Mouse (Mus musculus) MEL (cell line): ENCODE results near the gene Daam1. TPM values are rescaled to one million over a fixed set of nuclear protein-coding genes. Genes with fewer than 3 reads are reported as not detected.

Experiments
- DNase-seq: peaks from one replicate; pipeline ENCODE4 v3.0.0; 2011; ENCODE audit warnings: low read depth, low spot score
- H3K27ac ChIP-seq: 2 replicates; pipeline ENCODE4 v1.5.1; 2012; ENCODE audit warnings: low read depth, mild to moderate bottlenecking, control low read depth, low read length, moderate library complexity; ENCODE audit not compliant: control insufficient read depth
- H3K27me3 ChIP-seq, 2 experiments: fragments of 150-350 bp in 1 of 2; sonication (generic) in 1 of 2; 2 replicates each; pipeline ENCODE4 v1.6.1; 2012; ENCODE audit warnings: low read length in 2 of 2, mild to moderate bottlenecking in 2 of 2, improper control_type of control experiment in 1 of 2, moderate library complexity in 1 of 2; ENCODE audit not compliant: insufficient read depth in 2 of 2, control insufficient read depth in 1 of 2
- H3K36me3 ChIP-seq, 2 experiments: 2 replicates each; pipeline ENCODE4 v1.6.1; 2012 to 2014; ENCODE audit warnings: low read length in 2 of 2, improper control_type of control experiment in 1 of 2, inconsistent platforms in 1 of 2, mild to moderate bottlenecking in 1 of 2; ENCODE audit not compliant: insufficient read depth in 2 of 2, control insufficient read depth in 1 of 2
- H3K4me1 ChIP-seq, 2 experiments: fragments of 150-350 bp in 1 of 2; sonication (generic) in 1 of 2; 2 replicates each; pipeline ENCODE4 v1.6.1; 2012; ENCODE audit warnings: low read length in 2 of 2, improper control_type of control experiment in 1 of 2, mild to moderate bottlenecking in 1 of 2; ENCODE audit not compliant: insufficient read depth in 2 of 2, control insufficient read depth in 1 of 2
- H3K4me3 ChIP-seq, 2 experiments: fragments of 150-350 bp in 1 of 2; sonication (generic) in 1 of 2; 2 replicates each; pipeline ENCODE4 v1.5.1; 2012; ENCODE audit warnings: low read depth in 2 of 2, low read length in 2 of 2, mild to moderate bottlenecking in 2 of 2, moderate library complexity in 2 of 2, control low read depth in 1 of 2, improper control_type of control experiment in 1 of 2; ENCODE audit not compliant: control insufficient read depth in 1 of 2, insufficient read depth in 1 of 2
- H3K79me2 ChIP-seq: 2 replicates; pipeline ENCODE4 v1.6.1; 2012; ENCODE audit warnings: mild to moderate bottlenecking, low read length, moderate library complexity; ENCODE audit not compliant: control insufficient read depth, poor library complexity, insufficient read depth
- H3K9ac ChIP-seq: 2 replicates; pipeline ENCODE4 v1.6.1; 2012; ENCODE audit warnings: low read depth, mild to moderate bottlenecking, control low read depth, low read length, moderate library complexity; ENCODE audit not compliant: control insufficient read depth, poor library complexity, severe bottlenecking
- H3K9me3 ChIP-seq: fragments of 150-350 bp; sonication (generic); replicated peaks from 2 replicates; pipeline ENCODE4 v1.6.1; 2012; ENCODE audit warnings: mild to moderate bottlenecking, low read length, improper control_type of control experiment, moderate library complexity; ENCODE audit not compliant: insufficient read depth
- CHD1 ChIP-seq: IDR thresholded peaks from 2 replicates; pipeline ENCODE4 v1.6.1; 2012; ENCODE audit warnings: low read depth, mild to moderate bottlenecking, inconsistent platforms, low read length, improper control_type of control experiment
- CTCF ChIP-seq, 3 experiments: IDR thresholded peaks in 2 of 3; conservative IDR thresholded peaks in 1 of 3; 2 replicates each; pipeline ENCODE4 v1.5.1; 2011 to 2012; ENCODE audit warnings: low read length in 3 of 3, low read depth in 2 of 3, mild to moderate bottlenecking in 2 of 3, improper control_type of control experiment in 1 of 3, inconsistent platforms in 1 of 3, mixed read lengths in 1 of 3, moderate library complexity in 1 of 3; ENCODE audit not compliant: control insufficient read depth in 1 of 3, insufficient read depth in 1 of 3, poor library complexity in 1 of 3, severe bottlenecking in 1 of 3
- E2F4 ChIP-seq: IDR thresholded peaks from 2 replicates; pipeline ENCODE4 v1.6.1; 2011; ENCODE audit warnings: low read depth, low read length, improper control_type of control experiment, borderline replicate concordance
- ETS1 ChIP-seq: IDR thresholded peaks from 2 replicates; pipeline ENCODE4 v1.6.1; 2012; ENCODE audit warnings: low read depth, mild to moderate bottlenecking, inconsistent platforms, low read length, improper control_type of control experiment, moderate library complexity
- GATA1 ChIP-seq: IDR thresholded peaks from 2 replicates; pipeline ENCODE4 v1.6.1; 2011; ENCODE audit warnings: low read depth, low read length, improper control_type of control experiment
- HCFC1 ChIP-seq: IDR thresholded peaks from 2 replicates; pipeline ENCODE4 v1.6.1; 2012; ENCODE audit warnings: low read depth, mild to moderate bottlenecking, inconsistent platforms, low read length, improper control_type of control experiment, moderate library complexity
- MAX ChIP-seq: IDR thresholded peaks from 2 replicates; pipeline ENCODE4 v1.6.1; 2011; ENCODE audit warnings: low read length, improper control_type of control experiment
- MAZ ChIP-seq: IDR thresholded peaks from 2 replicates; pipeline ENCODE4 v1.6.1; 2012; ENCODE audit warnings: low read depth, mild to moderate bottlenecking, inconsistent platforms, low read length, improper control_type of control experiment
- MEF2A ChIP-seq: IDR thresholded peaks from 2 replicates; pipeline ENCODE4 v1.6.1; 2014; ENCODE audit warnings: low read depth, mild to moderate bottlenecking, inconsistent platforms, low read length, improper control_type of control experiment; ENCODE audit not compliant: poor library complexity, insufficient replicate concordance, severe bottlenecking; ENCODE audit errors: extremely low read depth
- MXI1 ChIP-seq: IDR thresholded peaks from 2 replicates; pipeline ENCODE4 v1.6.1; 2011; ENCODE audit warnings: mild to moderate bottlenecking, low read depth, low read length, improper control_type of control experiment
- MYB ChIP-seq: IDR thresholded peaks from 2 replicates; pipeline ENCODE4 v1.6.1; 2011; ENCODE audit warnings: mild to moderate bottlenecking, low read depth, low read length, improper control_type of control experiment
- NELFE ChIP-seq: IDR thresholded peaks from 2 replicates; pipeline ENCODE4 v1.6.1; 2011; ENCODE audit warnings: low read depth, low read length, improper control_type of control experiment
- NRF1 ChIP-seq: IDR thresholded peaks from 2 replicates; pipeline ENCODE4 v1.6.1; 2014; ENCODE audit warnings: low read depth, mild to moderate bottlenecking, inconsistent platforms, low read length, improper control_type of control experiment, moderate library complexity; ENCODE audit not compliant: poor library complexity, insufficient read depth, severe bottlenecking
- POLR2AphosphoS2 ChIP-seq: IDR thresholded peaks from 2 replicates; pipeline ENCODE4 v1.6.1; 2011; ENCODE audit warnings: low read length, improper control_type of control experiment
- POLR2AphosphoS5 ChIP-seq: IDR thresholded peaks from 2 replicates; pipeline ENCODE4 v1.6.1; 2012; ENCODE audit warnings: low read depth, borderline replicate concordance, mild to moderate bottlenecking, inconsistent platforms, low read length, moderate library complexity, mixed read lengths
- SIN3A ChIP-seq: IDR thresholded peaks from 2 replicates; pipeline ENCODE4 v1.6.1; 2012; ENCODE audit warnings: low read length, improper control_type of control experiment, inconsistent platforms
- USF1 ChIP-seq: IDR thresholded peaks from 2 replicates; pipeline ENCODE4 v1.6.1; 2014; ENCODE audit warnings: low read depth, mild to moderate bottlenecking, inconsistent platforms, low read length, improper control_type of control experiment, moderate library complexity
- USF2 ChIP-seq, 2 experiments: IDR thresholded peaks; 2 replicates each; pipeline ENCODE4 v1.6.1; 2011 to 2012; ENCODE audit warnings: improper control_type of control experiment in 2 of 2, low read length in 2 of 2, borderline replicate concordance in 1 of 2, inconsistent platforms in 1 of 2, low read depth in 1 of 2, mild to moderate bottlenecking in 1 of 2; ENCODE audit not compliant: insufficient read depth in 1 of 2
- ZC3H11A ChIP-seq: IDR thresholded peaks from 2 replicates; pipeline ENCODE4 v1.6.1; 2012; ENCODE audit warnings: low read depth, mild to moderate bottlenecking, inconsistent platforms, low read length, improper control_type of control experiment
- ZKSCAN1 ChIP-seq: IDR thresholded peaks from 2 replicates; pipeline ENCODE4 v1.6.1; 2012; ENCODE audit warnings: low read depth, mild to moderate bottlenecking, inconsistent platforms, low read length, improper control_type of control experiment, moderate library complexity
- polyA plus RNA-seq, 2 experiments: library from polyadenylated mRNA; stranded (reverse) in 1 of 2; unstranded in 1 of 2; fragments of >175 nt in 1 of 2; fragments of >200 nt in 1 of 2; gene quantifications; 2 replicates each; pipeline versions ENCODE4 v1.2.1 to v1.2.4; 2012; ENCODE audit warnings: low replicate concordance in 2 of 2, low read depth in 1 of 2; ENCODE audit not compliant: insufficient read length in 2 of 2, insufficient read depth in 1 of 2, missing spikeins in 1 of 2
- total RNA-seq: library from RNA; depleted of rRNA; stranded (reverse); fragments of 300-350 nt; gene quantifications from 2 replicates; pipeline ENCODE4 v1.2.3, GENCODE M21; 2012

Daam1 gene
- total and polyA plus RNA-seq, 3 experiments, result 9.2 to 12.0 TPM; not detected in 1

GRCm38 (mm10) chr12:71875761-71876489 is 45.0 kb downstream of the Daam1 start:
- Histone ChIP-seq H3K27ac (no peak overlapping the region), H3K79me2 (no peaks in the 10 kb centered on the region), H3K4me1 (peaks cover 0 to 4% of the 10 kb centered on the region in 2 experiments; a peak in 1 of 4 replicates), H3K4me3 (no peak overlapping the region), H3K36me3 (peaks cover 0 to 7% of the 10 kb centered on the region in 2 experiments; a peak in 3 of 4 replicates), H3K9ac (no peak overlapping the region), H3K9me3 (no peaks in the 10 kb centered on the region), H3K27me3 (no peaks in the 10 kb centered on the region)
- no peak for DNase-seq
- TF ChIP-seq HCFC1, result no peak
- no peak for TF ChIP-seq NELFE
- TF ChIP-seq POLR2AphosphoS5, result no peak
- no peak for TF ChIP-seq USF1
- no peak for TF ChIP-seq CTCF (IDR thresholded peaks at IDR 0.05 in 2 of 3, conservative IDR thresholded peaks at IDR 0.05 in 1 of 3; ENCODE audit: control insufficient read depth in 1 of 3, insufficient read depth in 1 of 3, low read depth in 2 of 3, low read length in 3 of 3, poor library complexity in 1 of 3, severe bottlenecking in 1 of 3)
- TF ChIP-seq E2F4, result no peak
- no peak for TF ChIP-seq MAX
- no peak for TF ChIP-seq NRF1
- no peak for TF ChIP-seq POLR2AphosphoS2
- TF ChIP-seq MAZ, result no peak
- no peak for TF ChIP-seq ZKSCAN1
- TF ChIP-seq SIN3A, result no peak
- TF ChIP-seq USF2 (IDR thresholded peaks at IDR 0.05; ENCODE audit: borderline replicate concordance in 1 of 2, insufficient read depth in 1 of 2, low read depth in 1 of 2, low read length in 2 of 2), result no peak
- no peak for TF ChIP-seq MXI1
- TF ChIP-seq MEF2A, result no peak
- no peak for TF ChIP-seq CHD1
- TF ChIP-seq GATA1, result no peak
- TF ChIP-seq ETS1, result no peak
- TF ChIP-seq MYB, result no peak
- TF ChIP-seq ZC3H11A, result no peak
